Mouse (Mus musculus): ENCODE measurements at regions not wholly inside any gene's neighbourhood (a gene's known extent, or its start where the extent isn't known, plus 50 kb on each side); places are given as distances from the start of the nearest gene placed in this dataset.

DNA sequence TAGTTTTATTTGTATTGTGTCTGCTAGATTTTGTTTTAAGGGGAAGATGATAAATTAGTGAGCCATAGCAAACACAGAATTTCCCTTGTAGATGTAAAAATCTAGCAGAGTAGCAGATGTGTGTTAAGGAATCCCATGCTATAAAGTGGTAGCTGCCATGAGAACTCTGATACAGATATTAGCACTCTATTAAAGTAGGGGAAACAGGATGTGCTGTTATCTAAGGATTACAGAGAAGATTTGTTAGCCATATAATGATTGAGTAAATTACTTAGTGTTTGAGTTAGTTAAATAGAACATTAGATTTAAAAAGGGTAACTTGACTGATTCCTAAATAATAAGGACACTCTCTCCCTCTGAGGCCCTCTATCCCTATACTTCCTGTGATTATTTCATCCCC lies 541.5 kb upstream of the Vstm2a start:
- no peak for DNase-seq (ENCODE audit: low read depth in 3 of 3, low spot score in 3 of 3)
- Histone ChIP-seq H3K4me1 (replicated peaks; ENCODE audit: control insufficient read depth in 2 of 2, insufficient read depth in 2 of 2, low read length in 1 of 2) (no peaks in the 10 kb centered on the region), H3K9ac (replicated peaks) (no peak overlapping the region), H3K9me3 (ENCODE audit: control insufficient read depth, low read length) (no peaks in the 10 kb centered on the region), H3K4me2 (ENCODE audit: low read depth) (no peak overlapping the region), H3K36me3 (replicated peaks; ENCODE audit: control insufficient read depth, insufficient read depth, low read depth) (no peaks in the 10 kb centered on the region), H3K4me3 (ENCODE audit: insufficient read depth in 1 of 2, low read depth in 2 of 2, low read length in 2 of 2) (no peak overlapping the region), H3K27me3 (ENCODE audit: control insufficient read depth, insufficient read depth, low read length) (no peaks in the 10 kb centered on the region), H3K27ac (no peak overlapping the region)
- no peak for ATAC-seq (ENCODE audit: insufficient read depth)
- TF ChIP-seq EP300 (IDR thresholded peaks at IDR 0.05; ENCODE audit: low read depth) (no peak), CTCF (IDR thresholded peaks at IDR 0.05; ENCODE audit: low read depth) (no peak)

DNA sequence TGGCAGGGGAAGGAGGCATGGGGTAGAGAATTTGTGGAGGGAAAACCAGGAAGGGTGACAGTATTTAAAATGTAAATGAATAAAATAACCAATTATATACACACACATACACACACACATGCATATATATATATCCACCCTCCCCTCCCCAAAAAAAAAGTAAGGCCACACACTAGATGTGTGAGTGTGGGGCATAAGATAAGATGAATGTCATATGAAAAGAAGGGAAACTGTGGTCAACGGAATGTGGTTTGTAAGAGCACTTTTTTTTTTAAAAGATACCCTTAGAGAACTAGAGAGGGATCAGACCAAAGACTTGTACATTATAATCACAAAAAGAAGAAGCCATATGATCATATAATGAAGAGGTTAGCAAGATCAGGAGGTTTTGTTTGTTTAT lies 540.0 kb upstream of the Vstm2a start:
- H3K27ac ChIP-seq, result no peak overlapping the region
- no peak overlapping the region for H3K9ac ChIP-seq (replicated peaks)
- DNase-seq (ENCODE audit: low read depth in 3 of 3, low spot score in 3 of 3) (no peak), ATAC-seq (ENCODE audit: insufficient read depth) (peak; percentile 43; the same call in 1 of the 2 replicates)
- no peak overlapping the region for H3K4me3 ChIP-seq (ENCODE audit: insufficient read depth in 1 of 2, low read depth in 2 of 2, low read length in 2 of 2)
- H3K4me1 ChIP-seq (replicated peaks; ENCODE audit: control insufficient read depth in 2 of 2, insufficient read depth in 2 of 2, low read length in 1 of 2), result no peaks in the 10 kb centered on the region
- no peak for TF ChIP-seq CTCF (IDR thresholded peaks at IDR 0.05; ENCODE audit: low read depth)
- TF ChIP-seq EP300 (IDR thresholded peaks at IDR 0.05; ENCODE audit: low read depth), result no peak
- H3K27me3 ChIP-seq (ENCODE audit: control insufficient read depth, insufficient read depth, low read length), result no peaks in the 10 kb centered on the region
- H3K9me3 ChIP-seq (ENCODE audit: control insufficient read depth, low read length), result no peaks in the 10 kb centered on the region
- no peak overlapping the region for H3K4me2 ChIP-seq (ENCODE audit: low read depth)
- no peaks in the 10 kb centered on the region for H3K36me3 ChIP-seq (replicated peaks; ENCODE audit: control insufficient read depth, insufficient read depth, low read depth)
- WGBS (ENCODE audit: insufficient replicate concordance), result 28% methylated on average over 1 of the region's 1 CpGs

DNA sequence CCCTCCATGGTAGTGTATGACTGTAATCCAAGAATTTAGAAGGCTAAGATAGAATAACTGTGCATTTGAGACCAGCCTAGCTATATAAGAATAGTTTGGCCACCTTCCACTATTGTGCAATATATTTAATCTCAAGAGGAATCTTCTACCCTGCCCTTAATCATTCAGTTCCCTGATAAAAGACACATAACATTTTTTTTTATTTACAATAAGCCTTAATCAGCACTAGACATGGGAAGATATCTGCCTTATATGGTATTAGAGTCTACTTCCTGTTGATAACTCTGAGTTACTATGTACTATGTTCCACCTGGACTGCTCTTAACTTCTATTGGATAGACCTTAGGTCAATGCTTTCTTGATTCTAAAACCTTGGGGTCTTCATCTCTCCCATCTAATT lies 519.9 kb upstream of the Vstm2a start:
- TF ChIP-seq CTCF (IDR thresholded peaks at IDR 0.05; ENCODE audit: low read depth) (no peak), EP300 (IDR thresholded peaks at IDR 0.05; ENCODE audit: low read depth) (no peak)
- H3K9me3 ChIP-seq (ENCODE audit: control insufficient read depth, low read length), result no peaks in the 10 kb centered on the region
- H3K4me3 ChIP-seq (ENCODE audit: insufficient read depth in 1 of 2, low read depth in 2 of 2, low read length in 2 of 2), result no peak overlapping the region
- H3K27me3 ChIP-seq (ENCODE audit: control insufficient read depth, insufficient read depth, low read length), result no peaks in the 10 kb centered on the region
- no peak overlapping the region for H3K9ac ChIP-seq (replicated peaks)
- ATAC-seq (ENCODE audit: insufficient read depth) (no peak), DNase-seq (ENCODE audit: low read depth in 3 of 3, low spot score in 3 of 3) (no peak)
- H3K4me1 ChIP-seq (replicated peaks; ENCODE audit: control insufficient read depth in 2 of 2, insufficient read depth in 2 of 2, low read length in 1 of 2), result no peaks in the 10 kb centered on the region
- H3K4me2 ChIP-seq (ENCODE audit: low read depth), result no peak overlapping the region
- H3K36me3 ChIP-seq (replicated peaks; ENCODE audit: control insufficient read depth, insufficient read depth, low read depth), result no peaks in the 10 kb centered on the region
- no peak overlapping the region for H3K27ac ChIP-seq

- DNase-seq (ENCODE audit: low read depth in 3 of 3, low spot score in 3 of 3) (no peak), ATAC-seq (ENCODE audit: insufficient read depth) (no peak)
- Histone ChIP-seq H3K4me3 (ENCODE audit: insufficient read depth in 1 of 2, low read depth in 2 of 2, low read length in 2 of 2) (no peak overlapping the region), H3K4me1 (replicated peaks; ENCODE audit: control insufficient read depth in 2 of 2, insufficient read depth in 2 of 2, low read length in 1 of 2) (no peaks in the 10 kb centered on the region), H3K9ac (replicated peaks) (no peak overlapping the region), H3K36me3 (replicated peaks; ENCODE audit: control insufficient read depth, insufficient read depth, low read depth) (no peaks in the 10 kb centered on the region), H3K27me3 (ENCODE audit: control insufficient read depth, insufficient read depth, low read length) (no peaks in the 10 kb centered on the region), H3K27ac (no peak overlapping the region), H3K9me3 (ENCODE audit: control insufficient read depth, low read length) (no peaks in the 10 kb centered on the region), H3K4me2 (ENCODE audit: low read depth) (no peak overlapping the region)
- no peak for TF ChIP-seq CTCF (IDR thresholded peaks at IDR 0.05; ENCODE audit: low read depth)
- TF ChIP-seq EP300 (IDR thresholded peaks at IDR 0.05; ENCODE audit: low read depth), result no peak
- WGBS (ENCODE audit: insufficient replicate concordance), result 39% methylated on average over 1 of the region's 1 CpGs
Measured at GRCm38 (mm10) chr11:15756006-15756405, 501.5 kb upstream of the Vstm2a start.

- ATAC-seq (ENCODE audit: insufficient read depth) (no peak), DNase-seq (ENCODE audit: low read depth in 3 of 3, low spot score in 3 of 3) (no peak)
- no peak overlapping the region for H3K4me2 ChIP-seq (ENCODE audit: low read depth)
- no peaks in the 10 kb centered on the region for H3K9me3 ChIP-seq (ENCODE audit: control insufficient read depth, low read length)
- H3K27ac ChIP-seq, result no peak overlapping the region
- 37% methylated on average over 3 of the region's 3 CpGs for WGBS (ENCODE audit: insufficient replicate concordance)
- H3K4me1 ChIP-seq (replicated peaks; ENCODE audit: control insufficient read depth in 2 of 2, insufficient read depth in 2 of 2, low read length in 1 of 2), result no peaks in the 10 kb centered on the region
- no peak for TF ChIP-seq EP300 (IDR thresholded peaks at IDR 0.05; ENCODE audit: low read depth)
- TF ChIP-seq CTCF (IDR thresholded peaks at IDR 0.05; ENCODE audit: low read depth), result no peak
- no peaks in the 10 kb centered on the region for H3K27me3 ChIP-seq (ENCODE audit: control insufficient read depth, insufficient read depth, low read length)
- H3K9ac ChIP-seq (replicated peaks), result no peak overlapping the region
- no peaks in the 10 kb centered on the region for H3K36me3 ChIP-seq (replicated peaks; ENCODE audit: control insufficient read depth, insufficient read depth, low read depth)
- no peak overlapping the region for H3K4me3 ChIP-seq (ENCODE audit: insufficient read depth in 1 of 2, low read depth in 2 of 2, low read length in 2 of 2)
Measured at GRCm38 (mm10) chr11:15769651-15770617, 487.6 kb upstream of the Vstm2a start.

Measured in liver, embryonic 14.5 days (tissue).